Mouse (Mus musculus): ENCODE results near the gene Dner. TPM values are rescaled to one million over a fixed set of nuclear protein-coding genes. Genes with fewer than 3 reads are reported as not detected.

The Dner gene
- polyA plus RNA-seq, 1 experiment from 2014 or later, result 0.38 TPM

DNA sequence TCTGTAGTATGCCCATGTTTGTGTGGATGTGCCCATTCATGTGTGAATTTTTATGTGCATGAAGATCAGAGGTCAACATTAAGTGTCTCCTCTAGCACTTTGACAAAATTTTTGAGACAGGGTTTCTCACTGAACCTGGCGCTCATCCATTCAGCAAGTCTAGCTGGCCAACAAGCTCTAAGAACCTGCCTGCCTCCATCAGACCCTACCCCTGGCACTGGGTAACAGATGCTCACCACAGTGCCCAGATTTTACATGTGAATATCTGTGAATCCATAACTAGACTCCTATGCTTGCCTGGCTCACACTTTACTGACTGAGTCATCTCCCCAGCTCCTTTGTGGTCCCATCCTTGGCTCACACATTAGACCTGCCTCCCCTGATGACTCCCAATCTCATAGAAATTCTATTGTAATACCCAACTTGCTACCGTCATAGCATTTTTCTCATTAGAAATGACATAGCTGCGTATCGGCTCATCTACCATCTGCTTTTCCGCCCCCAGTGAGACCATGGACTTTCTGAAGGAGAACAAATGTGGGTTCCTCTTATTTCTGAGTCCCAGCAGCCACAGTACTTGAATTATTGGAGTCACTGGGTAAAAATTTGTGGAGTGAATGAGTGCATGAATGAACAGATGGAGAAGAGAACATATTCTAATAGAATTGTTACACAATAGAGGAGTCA is 231.9 kb downstream of the Dner start:
- Histone ChIP-seq H3K4me1 (ENCODE audit: control insufficient read depth, insufficient read depth, low read length) (no peaks in the 10 kb centered on the region), H3K4me3 (ENCODE audit: low read length) (no peak overlapping the region), H3K27me3 (ENCODE audit: control insufficient read depth, insufficient read depth, low read length) (no peaks in the 10 kb centered on the region), H3K9me3 (replicated peaks; ENCODE audit: control insufficient read depth, low read length) (no peaks in the 10 kb centered on the region), H3K36me3 (ENCODE audit: control insufficient read depth, insufficient read depth) (no peaks in the 10 kb centered on the region), H3K9ac (ENCODE audit: low read length) (no peak overlapping the region), H3K27ac (ENCODE audit: low read length) (no peak overlapping the region), H3K4me2 (ENCODE audit: low read depth, low read length) (no peak overlapping the region)
- 89% methylated on average over 5 of the region's 5 CpGs for WGBS
- no peak for ATAC-seq (replicated peaks; ENCODE audit: extremely low read depth, insufficient read depth, low FRiP score)

DNA sequence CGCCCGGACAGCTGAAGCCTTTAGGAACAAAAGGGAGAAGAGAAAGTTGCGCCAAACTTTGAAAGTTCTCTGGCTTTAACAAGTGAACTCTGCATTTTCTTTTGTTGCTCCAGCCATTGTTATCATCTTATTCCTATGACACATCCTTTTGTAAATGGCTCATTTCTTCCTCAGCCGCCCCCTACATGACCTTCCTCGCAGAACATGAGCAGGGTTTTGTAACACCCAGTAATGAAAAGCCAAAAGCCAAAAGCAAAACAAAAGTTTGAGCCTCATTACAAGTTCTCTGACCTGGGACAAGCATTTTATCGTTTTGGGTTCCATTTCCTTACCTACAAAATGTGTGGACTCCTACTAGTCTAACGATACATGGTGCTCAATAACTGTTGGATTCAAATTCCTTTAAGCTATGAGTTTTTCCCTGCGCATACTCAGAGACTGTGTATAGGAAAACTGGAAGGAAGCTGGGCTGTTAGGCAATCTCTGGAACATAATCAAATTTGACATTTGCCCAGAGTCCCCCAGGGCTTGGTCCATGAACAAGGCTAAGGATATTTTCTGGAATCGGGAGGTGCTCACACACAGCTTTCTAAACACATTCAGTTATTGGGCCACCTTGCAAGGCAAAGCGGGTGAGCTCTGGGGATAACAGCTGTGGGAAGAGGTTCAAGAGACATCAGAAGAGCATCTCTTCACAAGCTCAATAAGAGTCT is 246.3 kb downstream of the Dner start:
- H3K36me3 ChIP-seq (ENCODE audit: control insufficient read depth, insufficient read depth), result no peaks in the 10 kb centered on the region
- no peak overlapping the region for H3K4me3 ChIP-seq (ENCODE audit: low read length)
- no peaks in the 10 kb centered on the region for H3K27me3 ChIP-seq (ENCODE audit: control insufficient read depth, insufficient read depth, low read length)
- 71% methylated on average over 10 of the region's 10 CpGs for WGBS
- no peak overlapping the region for H3K9ac ChIP-seq (ENCODE audit: low read length)
- ATAC-seq (replicated peaks; ENCODE audit: extremely low read depth, insufficient read depth, low FRiP score), result no peak
- no peak overlapping the region for H3K27ac ChIP-seq (ENCODE audit: low read length)
- no peaks in the 10 kb centered on the region; the same call in 1 of the 2 replicates for H3K9me3 ChIP-seq (replicated peaks; ENCODE audit: control insufficient read depth, low read length)
- no peaks in the 10 kb centered on the region for H3K4me1 ChIP-seq (ENCODE audit: control insufficient read depth, insufficient read depth, low read length)
- H3K4me2 ChIP-seq (ENCODE audit: low read depth, low read length), result no peak overlapping the region

GRCm38 (mm10) chr1:84443640-84444039 is 252.4 kb downstream of the Dner start:
- no peak overlapping the region for H3K9ac ChIP-seq (ENCODE audit: low read length)
- no peaks in the 10 kb centered on the region; the same call in 1 of the 2 replicates for H3K9me3 ChIP-seq (replicated peaks; ENCODE audit: control insufficient read depth, low read length)
- H3K27ac ChIP-seq (ENCODE audit: low read length), result no peak overlapping the region
- H3K4me1 ChIP-seq (ENCODE audit: control insufficient read depth, insufficient read depth, low read length), result no peaks in the 10 kb centered on the region
- H3K36me3 ChIP-seq (ENCODE audit: control insufficient read depth, insufficient read depth), result no peaks in the 10 kb centered on the region
- no peak overlapping the region for H3K4me3 ChIP-seq (ENCODE audit: low read length)
- H3K27me3 ChIP-seq (ENCODE audit: control insufficient read depth, insufficient read depth, low read length), result no peaks in the 10 kb centered on the region
- H3K4me2 ChIP-seq (ENCODE audit: low read depth, low read length), result no peak overlapping the region
- ATAC-seq (replicated peaks; ENCODE audit: extremely low read depth, insufficient read depth, low FRiP score), result no peak
- 39% methylated on average over 3 of the region's 3 CpGs for WGBS

DNA sequence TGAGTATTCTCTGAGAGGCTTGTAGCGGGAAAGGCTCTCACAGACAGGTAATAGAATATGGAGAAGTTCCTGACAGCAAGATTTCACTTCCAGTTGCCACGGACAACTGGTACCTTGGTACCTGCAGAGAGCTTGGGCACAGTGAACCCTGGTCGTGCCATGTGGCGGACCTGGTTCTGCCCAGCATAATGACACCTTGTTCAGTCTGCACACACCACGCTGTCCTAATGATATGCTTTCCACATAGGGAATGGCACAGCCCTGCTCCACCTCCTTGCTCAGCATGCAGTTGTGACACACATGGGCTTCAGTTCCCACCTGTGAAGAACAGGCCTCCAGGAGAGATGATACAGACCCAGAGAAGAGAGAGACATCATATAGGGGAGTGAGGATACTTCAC is 253.0 kb downstream of the Dner start:
- 91% methylated on average over 5 of the region's 5 CpGs for WGBS
- ATAC-seq (replicated peaks; ENCODE audit: extremely low read depth, insufficient read depth, low FRiP score), result no peak
- Histone ChIP-seq H3K27me3 (ENCODE audit: control insufficient read depth, insufficient read depth, low read length) (no peaks in the 10 kb centered on the region), H3K4me3 (ENCODE audit: low read length) (no peak overlapping the region), H3K36me3 (ENCODE audit: control insufficient read depth, insufficient read depth) (no peaks in the 10 kb centered on the region), H3K9ac (ENCODE audit: low read length) (no peak overlapping the region), H3K9me3 (replicated peaks; ENCODE audit: control insufficient read depth, low read length) (no peaks in the 10 kb centered on the region), H3K27ac (ENCODE audit: low read length) (no peak overlapping the region), H3K4me2 (ENCODE audit: low read depth, low read length) (no peak overlapping the region), H3K4me1 (ENCODE audit: control insufficient read depth, insufficient read depth, low read length) (no peaks in the 10 kb centered on the region)

- Histone ChIP-seq H3K4me2 (ENCODE audit: low read depth, low read length) (no peak overlapping the region), H3K27me3 (ENCODE audit: control insufficient read depth, insufficient read depth, low read length) (no peaks in the 10 kb centered on the region), H3K4me3 (ENCODE audit: low read length) (no peak overlapping the region), H3K9me3 (replicated peaks; ENCODE audit: control insufficient read depth, low read length) (no peaks in the 10 kb centered on the region), H3K27ac (ENCODE audit: low read length) (no peak overlapping the region), H3K4me1 (ENCODE audit: control insufficient read depth, insufficient read depth, low read length) (no peaks in the 10 kb centered on the region), H3K9ac (ENCODE audit: low read length) (no peak overlapping the region), H3K36me3 (ENCODE audit: control insufficient read depth, insufficient read depth) (no peaks in the 10 kb centered on the region)
- no peak for ATAC-seq (replicated peaks; ENCODE audit: extremely low read depth, insufficient read depth, low FRiP score)
- 74% methylated on average over 3 of the region's 3 CpGs for WGBS
These were observed 254.6 kb downstream of the Dner start for GRCm38 (mm10) chr1:84441419-84441818.

DNA sequence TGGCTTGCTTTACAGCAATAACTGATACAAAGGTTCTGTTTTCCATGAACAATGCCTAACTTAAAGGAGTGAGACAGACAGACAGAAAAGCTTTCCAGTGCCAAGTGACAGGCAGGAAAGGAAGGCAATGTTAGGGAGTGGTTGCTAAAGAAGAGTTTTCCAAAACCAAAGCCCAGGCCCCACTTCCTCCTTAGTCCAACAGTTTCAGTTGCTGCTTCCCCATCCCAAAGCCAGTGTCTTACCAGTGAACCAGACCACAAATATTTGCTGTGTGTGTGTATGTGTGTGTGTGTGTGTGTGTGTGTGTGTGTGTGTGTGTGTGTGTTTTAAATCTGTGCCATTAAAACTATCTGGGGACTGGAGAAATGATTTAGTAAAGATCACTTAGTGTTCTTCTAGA is 258.5 kb downstream of the Dner start:
- Histone ChIP-seq H3K4me3 (ENCODE audit: low read length) (no peak overlapping the region), H3K36me3 (ENCODE audit: control insufficient read depth, insufficient read depth) (no peaks in the 10 kb centered on the region), H3K27me3 (ENCODE audit: control insufficient read depth, insufficient read depth, low read length) (no peaks in the 10 kb centered on the region), H3K4me2 (ENCODE audit: low read depth, low read length) (no peak overlapping the region), H3K9ac (ENCODE audit: low read length) (no peak overlapping the region), H3K9me3 (replicated peaks; ENCODE audit: control insufficient read depth, low read length) (no peaks in the 10 kb centered on the region), H3K4me1 (ENCODE audit: control insufficient read depth, insufficient read depth, low read length) (no peaks in the 10 kb centered on the region), H3K27ac (ENCODE audit: low read length) (no peak overlapping the region)
- no peak for ATAC-seq (replicated peaks; ENCODE audit: extremely low read depth, insufficient read depth, low FRiP score)

- Histone ChIP-seq H3K4me3 (ENCODE audit: low read length) (no peak overlapping the region), H3K36me3 (ENCODE audit: control insufficient read depth, insufficient read depth) (no peaks in the 10 kb centered on the region), H3K27ac (ENCODE audit: low read length) (no peak overlapping the region), H3K27me3 (ENCODE audit: control insufficient read depth, insufficient read depth, low read length) (no peaks in the 10 kb centered on the region), H3K9me3 (replicated peaks; ENCODE audit: control insufficient read depth, low read length) (no peaks in the 10 kb centered on the region), H3K4me2 (ENCODE audit: low read depth, low read length) (no peak overlapping the region), H3K9ac (ENCODE audit: low read length) (no peak overlapping the region), H3K4me1 (ENCODE audit: control insufficient read depth, insufficient read depth, low read length) (no peaks in the 10 kb centered on the region)
- no peak for ATAC-seq (replicated peaks; ENCODE audit: extremely low read depth, insufficient read depth, low FRiP score)
- WGBS, result 63% methylated on average over 1 of the region's 1 CpGs
These were observed 259.7 kb downstream of the Dner start for GRCm38 (mm10) chr1:84436281-84436680.

- ATAC-seq (replicated peaks; ENCODE audit: extremely low read depth, insufficient read depth, low FRiP score), result no peak
- H3K4me2 ChIP-seq (ENCODE audit: low read depth, low read length), result no peak overlapping the region
- H3K27me3 ChIP-seq (ENCODE audit: control insufficient read depth, insufficient read depth, low read length), result no peaks in the 10 kb centered on the region
These were observed 262.6 kb downstream of the Dner start for GRCm38 (mm10) chr1:84433291-84433980.

GRCm38 (mm10) chr1:84432311-84432710 is 263.7 kb downstream of the Dner start:
- no peaks in the 10 kb centered on the region for H3K36me3 ChIP-seq (ENCODE audit: control insufficient read depth, insufficient read depth)
- no peaks in the 10 kb centered on the region for H3K27me3 ChIP-seq (ENCODE audit: control insufficient read depth, insufficient read depth, low read length)
- H3K9me3 ChIP-seq (replicated peaks; ENCODE audit: control insufficient read depth, low read length), result no peaks in the 10 kb centered on the region
- no peak for ATAC-seq (replicated peaks; ENCODE audit: extremely low read depth, insufficient read depth, low FRiP score)
- WGBS, result 56% methylated on average over 1 of the region's 1 CpGs
- no peaks in the 10 kb centered on the region for H3K4me1 ChIP-seq (ENCODE audit: control insufficient read depth, insufficient read depth, low read length)
- H3K4me3 ChIP-seq (ENCODE audit: low read length), result no peak overlapping the region
- H3K9ac ChIP-seq (ENCODE audit: low read length), result no peak overlapping the region
- no peak overlapping the region for H3K27ac ChIP-seq (ENCODE audit: low read length)
- H3K4me2 ChIP-seq (ENCODE audit: low read depth, low read length), result no peak overlapping the region

More at GRCm38 (mm10) chr1:84433291-84433980, 262.6 kb downstream of the Dner start:
- Histone ChIP-seq H3K9me3 (replicated peaks; ENCODE audit: control insufficient read depth, low read length) (no peaks in the 10 kb centered on the region), H3K9ac (ENCODE audit: low read length) (no peak overlapping the region), H3K36me3 (ENCODE audit: control insufficient read depth, insufficient read depth) (no peaks in the 10 kb centered on the region), H3K4me3 (ENCODE audit: low read length) (no peak overlapping the region), H3K27ac (ENCODE audit: low read length) (no peak overlapping the region), H3K4me1 (ENCODE audit: control insufficient read depth, insufficient read depth, low read length) (no peaks in the 10 kb centered on the region)
- WGBS, result 62% methylated on average over 6 of the region's 6 CpGs

Data from heart, embryonic 16.5 days (tissue).